Mouse (Mus musculus): ENCODE results near the gene Il15.
A peak's percentile ranks its signal among the peaks of the same experiment; 100 is the strongest.

Il15 gene

GRCm38 (mm10) chr8:82402686-82403330 is at the start of gene Il15:
TSS of gene Il15 (minus strand) at chr8:82403222.
- DNase-seq = peak; percentile 57 to 66

- no peak for DNase-seq
These were observed 41.9 kb upstream of the Il15 start for GRCm38 (mm10) chr8:82444897-82445296.

- DNase-seq = no peak
These were observed 13.7 kb upstream of the Il15 start for GRCm38 (mm10) chr8:82416587-82417340.

GRCm38 (mm10) chr8:82415485-82415884 is 12.5 kb upstream of the Il15 start:
- no peak for DNase-seq

GRCm38 (mm10) chr8:82410135-82410534 is 7.1 kb upstream of the Il15 start:
- DNase-seq = no peak

GRCm38 (mm10) chr8:82407060-82407459 is 4.0 kb upstream of the Il15 start:
- DNase-seq = no peak

GRCm38 (mm10) chr8:82404068-82404467 is 1.0 kb upstream of the Il15 start:
- no peak for DNase-seq

- peak; percentile 13 to 14 for DNase-seq
These were observed 749 bp downstream of the Il15 start for GRCm38 (mm10) chr8:82402261-82402685.

GRCm38 (mm10) chr8:82401490-82401889 is 1.5 kb downstream of the Il15 start:
- DNase-seq = no peak

- DNase-seq = no peak
These were observed 2.0 kb downstream of the Il15 start for GRCm38 (mm10) chr8:82401059-82401458.

GRCm38 (mm10) chr8:82400376-82400775 is 2.6 kb downstream of the Il15 start:
- no peak for DNase-seq

- no peak for DNase-seq
These were observed 4.5 kb downstream of the Il15 start for GRCm38 (mm10) chr8:82398546-82398945.

GRCm38 (mm10) chr8:82391258-82391657 is 11.8 kb downstream of the Il15 start:
- no peak for DNase-seq

GRCm38 (mm10) chr8:82388356-82388902 is 14.6 kb downstream of the Il15 start:
- DNase-seq = no peak

GRCm38 (mm10) chr8:82387614-82388013 is 15.4 kb downstream of the Il15 start:
- no peak for DNase-seq

- DNase-seq = no peak
These were observed 17.2 kb downstream of the Il15 start for GRCm38 (mm10) chr8:82385867-82386266.

- no peak for DNase-seq
These were observed 18.4 kb downstream of the Il15 start for GRCm38 (mm10) chr8:82384458-82385234.

- no peak for DNase-seq
These were observed 19.7 kb downstream of the Il15 start for GRCm38 (mm10) chr8:82383346-82383745.

GRCm38 (mm10) chr8:82382316-82382715 is 20.7 kb downstream of the Il15 start:
- peak in 1 of 2 experiments; percentile 6 for DNase-seq

GRCm38 (mm10) chr8:82374470-82374869 is 28.6 kb downstream of the Il15 start:
- DNase-seq = no peak

- no peak for DNase-seq
These were observed 30.2 kb downstream of the Il15 start for GRCm38 (mm10) chr8:82372846-82373245.

- DNase-seq = no peak
These were observed 32.4 kb downstream of the Il15 start for GRCm38 (mm10) chr8:82370657-82371056.

GRCm38 (mm10) chr8:82361061-82361460 is 42.0 kb downstream of the Il15 start:
- no peak for DNase-seq
